Mouse (Mus musculus) kidney, embryonic 16.5 days (tissue): ENCODE results near the gene Itpr2. TPM values are rescaled to one million over a fixed set of nuclear protein-coding genes. Genes with fewer than 3 reads are reported as not detected.

ENCODE experiments used
- polyA plus RNA-seq: library from polyadenylated mRNA; unstranded; fragments of >200 nt; fragmentation: Nextera tagmentation; extraction: Ambion mirVana; gene quantifications from 2 replicates; pipeline ENCODE4 v1.2.1, GENCODE M21; 2015

The Itpr2 gene
- polyA plus RNA-seq, 1 experiment from 2014 or later, result 14.0 TPM

Other genes with a start within 250 kb of the Itpr2 start
- gene Fgfr1op2, start 75.0 kb upstream of the Itpr2 start, polyA plus RNA-seq, result 92.6 and 92.7 TPM in 2 replicates
- 79.5 and 83.1 TPM in 2 replicates for gene Ints13, start 75.6 kb upstream of the Itpr2 start, polyA plus RNA-seq
- gene Med21, start 140.3 kb upstream of the Itpr2 start, polyA plus RNA-seq, result 142 and 151 TPM in 2 replicates
- 41.9 and 44.7 TPM in 2 replicates for gene Tm7sf3, start 140.6 kb upstream of the Itpr2 start, polyA plus RNA-seq
- 15.4 and 15.8 TPM in 2 replicates for gene Stk38l, start 222.8 kb upstream of the Itpr2 start, polyA plus RNA-seq